Mouse (Mus musculus) gastrocnemius, postnatal 10 days (tissue): Measurements from ENCODE around the gene Clcn7. TPM values are rescaled to one million over a fixed set of nuclear protein-coding genes. Genes with fewer than 3 reads are reported as not detected.
"Not testable (repeated sequence)": the region's sequence is repeated elsewhere in the genome, so short reads cannot be mapped to it uniquely, and the experiment has no call there.

Source experiments
- DNase-seq: peaks from one replicate; pipeline ENCODE4 v3.0.0; 2021; ENCODE audit warnings: mixed read lengths
- long read RNA-seq, 2 experiments: library from polyadenylated mRNA; stranded (forward); transcript quantifications; one replicate each; pipeline ENCODE4 v2.0.0; 2021
- total RNA-seq, 2 experiments: library from RNA; stranded (reverse); gene quantifications; 2 replicates each; pipeline ENCODE4 v1.2.3; 2021

Clcn7 gene
- 10 to 100 TPM; 14.0 to 20.0 TPM for total RNA-seq
- long read RNA-seq, experiment 1, full-length matches to known transcripts: 13 of 25 reads
- long read RNA-seq, experiment 1, partial matches to known transcripts: 4 of 25 reads
- long read RNA-seq, experiment 1, other reads (novel, unspliced or antisense): 8 of 25 reads
- long read RNA-seq, experiment 2, full-length matches to known transcripts: 13 of 21 reads
- long read RNA-seq, experiment 2, partial matches to known transcripts: 6 of 21 reads
- long read RNA-seq, experiment 2, other reads (novel, unspliced or antisense): 2 of 21 reads

DNA sequence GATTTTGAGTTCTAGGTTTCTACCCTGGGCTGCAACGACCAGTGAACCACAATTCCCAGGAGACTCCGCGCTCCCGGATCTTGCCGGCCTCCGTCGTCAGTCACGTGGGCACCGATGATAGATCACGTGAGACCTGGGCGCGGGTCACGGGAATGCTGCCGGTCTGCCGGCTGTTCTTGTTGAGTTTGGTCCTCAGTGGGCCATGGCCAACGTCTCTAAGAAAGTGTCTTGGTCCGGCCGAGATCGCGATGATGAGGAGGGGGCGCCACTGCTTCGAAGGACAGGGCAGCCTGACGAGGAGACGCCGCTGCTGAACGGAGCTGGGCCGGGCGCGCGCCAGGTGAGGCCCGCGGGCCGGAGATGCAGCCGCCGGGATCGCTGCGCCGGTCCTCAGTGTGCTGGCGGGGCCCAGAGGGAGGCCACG lies at the start of gene Clcn7:
Gene Clcn7 (plus strand): TSS at position 117 of the 424 bp plus-strand sequence.
- DNase-seq: peak; percentile 94

DNA sequence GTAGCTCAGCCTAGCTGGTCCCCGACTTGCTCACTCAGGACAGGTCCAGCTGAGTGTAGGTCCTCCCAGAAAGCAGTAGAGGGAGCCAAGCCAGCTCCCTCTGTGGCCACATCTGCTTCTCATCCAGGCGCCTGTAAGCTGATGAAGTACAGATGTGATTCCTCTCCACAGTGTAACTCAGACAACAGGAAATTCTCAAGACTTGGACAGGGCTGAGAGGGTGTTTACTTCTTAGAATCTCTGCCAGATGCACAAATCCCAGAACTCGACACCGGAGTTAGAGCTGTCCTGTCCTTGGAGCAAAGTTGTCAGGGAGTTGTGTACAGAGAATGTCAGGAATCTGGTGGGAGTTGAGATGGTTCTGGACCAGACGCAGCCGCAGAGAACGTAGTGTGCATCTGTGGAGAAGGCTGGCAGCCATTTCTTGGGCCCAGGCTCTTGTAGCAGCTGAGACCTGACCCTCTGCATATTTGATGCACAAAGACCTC lies 49.7 kb upstream of the Clcn7 start, which contains the start of gene Tmem204:
Gene Tmem204 (minus strand): TSS at position 148 of the 488 bp plus-strand sequence.
- DNase-seq: peak; percentile 55

DNA sequence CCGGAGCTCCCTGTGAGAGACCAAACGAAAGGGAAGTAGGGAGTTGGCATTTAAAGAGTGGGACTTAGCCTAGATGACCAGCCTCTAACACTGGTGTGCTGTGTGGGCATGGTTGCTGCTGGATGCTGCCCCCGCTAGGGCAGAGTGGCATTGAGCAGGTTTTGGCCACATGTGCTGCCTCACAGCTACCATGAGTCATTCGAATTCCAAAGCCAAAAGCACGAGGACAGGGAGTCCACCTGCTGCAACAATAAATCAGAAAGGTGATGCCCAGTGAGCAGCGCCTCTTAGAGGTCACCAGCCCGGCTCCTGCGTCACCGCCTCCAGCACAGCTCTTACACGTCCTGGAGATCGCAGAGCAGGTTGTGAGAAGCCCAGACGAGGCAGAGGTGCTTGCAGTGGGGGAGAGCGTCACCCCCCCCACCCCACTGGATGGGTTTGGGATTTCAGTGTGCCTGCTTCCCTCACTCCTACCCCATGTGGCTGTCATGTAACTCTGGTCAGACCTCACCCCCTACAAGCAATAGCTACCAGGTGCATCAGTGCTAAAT lies 48.3 kb upstream of the Clcn7 start:
- DNase-seq: peak; percentile 28

- DNase-seq: no peak
These were observed 46.5 kb upstream of the Clcn7 start for GRCm38 (mm10) chr17:25086724-25087123.

- DNase-seq: no peak
These were observed 44.0 kb upstream of the Clcn7 start for GRCm38 (mm10) chr17:25089158-25089557.

DNA sequence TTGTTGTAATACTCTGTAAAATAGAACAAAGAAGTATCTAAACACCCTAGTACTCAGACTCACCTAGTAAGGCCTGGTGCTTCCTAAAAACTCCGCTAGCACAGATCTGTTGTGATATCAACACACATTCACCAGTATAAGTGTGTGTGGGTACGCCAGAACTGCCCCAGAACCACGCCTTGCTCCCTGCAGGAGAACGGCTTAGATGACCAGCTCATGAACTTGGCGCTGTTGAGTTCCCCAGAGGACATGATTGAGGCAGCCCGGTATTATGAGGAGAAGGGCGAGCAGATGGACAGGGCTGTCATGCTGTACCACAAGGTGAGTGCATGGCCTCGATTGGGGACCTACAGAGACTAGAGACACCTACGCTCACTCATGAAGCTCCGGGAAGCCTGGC lies 42.7 kb upstream of the Clcn7 start:
- no peak for DNase-seq

GRCm38 (mm10) chr17:25096221-25096620 lies 37.0 kb upstream of the Clcn7 start:
- DNase-seq: no peak

- DNase-seq: no peak
These were observed 33.1 kb upstream of the Clcn7 start for GRCm38 (mm10) chr17:25100052-25100451.

DNA sequence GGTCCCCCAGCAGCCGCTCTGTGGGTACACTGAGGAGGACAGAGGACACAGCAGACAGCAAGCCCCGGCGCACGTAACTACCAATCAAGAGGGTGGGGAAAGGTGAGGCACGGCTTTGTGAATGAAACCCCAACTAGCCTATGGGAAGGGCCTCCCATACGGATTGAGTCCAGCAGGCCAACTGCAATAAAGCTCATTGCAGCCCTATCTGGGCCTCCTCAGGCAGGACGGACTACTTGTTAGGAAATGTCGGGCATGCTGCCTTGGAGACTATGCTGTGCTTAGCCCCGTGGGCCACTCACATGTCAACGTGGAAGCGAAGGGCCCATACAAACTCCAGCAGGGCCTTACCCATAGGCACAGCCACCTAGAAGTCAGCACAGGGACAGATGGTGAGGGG lies 31.9 kb upstream of the Clcn7 start:
- no peak for DNase-seq

DNA sequence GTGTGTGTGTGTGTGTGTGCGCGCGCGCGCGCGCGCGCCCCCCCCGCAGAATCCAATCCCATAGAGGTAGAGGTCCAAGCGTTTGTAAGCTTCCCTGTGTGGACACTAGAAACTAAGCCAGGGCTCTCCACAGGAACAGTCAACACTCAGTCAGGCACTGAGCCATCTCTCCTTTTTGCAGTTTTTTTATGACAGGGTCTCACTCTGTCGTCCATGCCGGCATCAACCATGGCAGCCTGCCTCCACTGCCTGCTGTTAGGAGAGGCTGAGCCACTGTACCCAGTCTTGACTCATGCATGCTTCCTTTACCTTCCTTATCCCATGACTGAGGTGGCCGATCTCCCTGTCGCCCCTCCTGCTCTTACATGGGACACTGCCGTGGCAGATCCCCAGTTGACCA lies 25.4 kb upstream of the Clcn7 start:
- no peak for DNase-seq

DNA sequence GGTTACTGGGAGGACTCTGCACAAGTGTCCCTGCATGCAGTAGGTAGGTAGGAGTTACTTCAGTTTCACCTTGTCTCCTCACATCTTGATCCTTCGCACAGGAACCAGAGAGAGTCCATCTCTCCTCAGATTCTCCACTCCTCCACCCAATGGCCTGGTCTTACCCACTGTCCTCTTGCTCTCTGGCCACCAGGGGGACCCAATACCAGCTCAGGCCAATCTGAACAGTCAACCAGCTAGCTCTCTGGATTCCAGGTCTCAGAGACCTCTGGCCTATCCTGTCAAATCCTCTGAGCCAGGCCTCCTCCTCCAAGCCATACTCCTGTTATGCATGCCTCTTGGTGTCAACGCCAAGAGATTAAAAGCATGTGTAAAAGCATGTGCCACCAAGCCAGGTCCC lies 23.6 kb upstream of the Clcn7 start:
- peak; percentile 38 for DNase-seq

- no peak for DNase-seq
These were observed 22.6 kb upstream of the Clcn7 start for GRCm38 (mm10) chr17:25110590-25110989.

DNA sequence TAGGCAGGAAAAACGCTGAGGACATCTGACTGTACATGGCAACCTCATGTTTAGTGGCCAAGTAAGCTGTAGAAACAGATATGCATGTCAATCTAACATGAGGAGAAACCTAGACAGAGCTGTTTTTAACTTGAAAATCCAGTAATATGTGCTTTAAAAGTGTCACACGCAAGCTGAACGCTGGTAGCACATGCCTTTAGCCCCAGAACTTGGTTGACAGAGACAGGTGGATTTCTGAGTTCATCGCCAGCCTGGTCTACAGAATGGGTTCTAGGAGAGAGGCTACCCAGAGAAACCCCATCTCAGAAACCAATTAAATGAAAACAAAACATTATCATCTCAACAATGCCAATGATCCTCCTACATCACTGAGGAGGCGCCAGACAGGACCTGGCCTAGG lies 22.0 kb upstream of the Clcn7 start:
- no peak for DNase-seq

- peak; percentile 41 for DNase-seq
These were observed 21.3 kb upstream of the Clcn7 start for GRCm38 (mm10) chr17:25111739-25112422.

GRCm38 (mm10) chr17:25112423-25112810 lies 20.8 kb upstream of the Clcn7 start:
- no peak for DNase-seq

GRCm38 (mm10) chr17:25114908-25115645 lies 18.1 kb upstream of the Clcn7 start:
- DNase-seq: peak; percentile 36

DNA sequence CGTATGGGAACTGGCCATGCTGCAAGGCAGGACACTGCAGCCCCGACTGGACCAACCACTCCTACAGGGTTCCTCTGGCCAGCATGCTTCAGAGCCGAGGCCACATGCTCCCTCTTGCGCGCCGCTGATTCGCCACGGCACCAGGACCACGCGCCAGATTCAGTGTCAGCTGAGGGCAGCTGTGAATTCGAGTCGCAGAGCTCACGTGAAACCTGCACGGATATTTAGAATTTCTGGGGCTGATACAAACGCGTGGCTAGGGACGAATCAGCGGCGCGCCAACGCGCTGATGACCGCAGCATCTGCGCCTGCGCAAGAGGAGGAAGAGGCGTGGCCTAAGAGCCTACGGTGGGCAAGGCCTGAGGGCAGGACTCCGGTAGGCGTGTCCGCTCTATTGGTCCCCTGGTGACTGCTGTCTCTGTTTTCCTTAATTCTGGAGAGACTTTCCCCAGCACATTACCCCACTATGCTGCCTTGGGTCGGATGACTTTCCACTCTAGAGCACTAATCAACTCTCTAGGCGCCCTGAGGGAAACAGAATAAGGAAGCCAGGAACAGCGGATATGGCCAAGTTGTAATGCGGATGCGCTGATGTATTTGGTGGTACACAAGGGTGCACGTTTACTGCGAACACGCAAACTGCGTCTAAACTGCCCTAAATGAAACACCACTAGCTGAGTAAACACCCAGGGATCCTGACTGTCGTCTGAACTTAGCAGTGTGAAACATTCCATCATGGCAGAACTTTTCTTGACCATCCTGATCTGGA lies 17.3 kb upstream of the Clcn7 start, which contains the start of gene Telo2:
Gene Telo2 (minus strand): TSS at position 304 of the 769 bp plus-strand sequence.
- peak; percentile 97 for DNase-seq

DNA sequence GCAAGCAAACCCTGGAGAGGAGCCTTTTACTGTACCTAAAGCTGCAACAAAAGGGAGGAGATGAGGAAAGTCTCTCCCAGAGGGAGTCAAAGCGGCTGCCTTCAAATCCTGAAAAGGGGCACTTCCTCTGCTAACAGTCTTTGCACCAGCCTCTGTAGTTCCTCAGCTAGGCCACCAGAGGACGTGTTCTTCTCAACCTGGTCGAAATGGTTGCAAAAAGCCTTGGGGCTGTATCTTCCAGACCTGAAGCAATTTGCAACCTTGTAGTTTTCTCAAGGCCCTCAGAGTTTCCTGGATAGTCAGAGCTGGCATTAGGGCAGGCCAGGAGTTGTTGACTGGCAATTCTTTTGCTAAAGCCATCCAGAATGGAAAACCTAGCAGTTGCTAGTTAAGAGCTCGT lies 15.9 kb upstream of the Clcn7 start:
- no peak for DNase-seq

GRCm38 (mm10) chr17:25120406-25120805 lies 12.8 kb upstream of the Clcn7 start, which contains the start of gene Ptx4:
Gene Ptx4 (plus strand): TSS chr17:25120760.
- DNase-seq: no peak

DNA sequence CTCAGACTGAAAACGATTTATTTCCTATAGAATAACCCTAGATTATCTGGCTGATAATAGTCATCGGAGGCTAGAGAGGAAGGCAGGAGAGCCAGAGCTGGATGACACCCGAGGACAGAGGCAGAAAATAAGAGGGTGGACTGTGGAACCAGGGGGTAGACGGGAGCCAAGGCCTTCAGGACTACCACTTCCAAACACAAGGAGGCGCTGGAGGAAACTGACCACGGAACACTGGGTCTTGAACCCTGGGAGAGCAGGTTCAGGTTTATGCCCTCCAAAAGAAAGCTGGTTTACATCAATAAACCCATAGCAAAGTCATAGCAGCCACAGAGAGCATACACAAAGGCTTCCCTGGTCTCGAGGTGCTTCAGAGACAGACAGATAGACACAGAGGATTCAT lies 9.2 kb upstream of the Clcn7 start:
- no peak for DNase-seq

GRCm38 (mm10) chr17:25125442-25126060 lies 7.6 kb upstream of the Clcn7 start:
- DNase-seq: not testable (repeated sequence)
